Mouse (Mus musculus) adrenal gland, postnatal 36 days (tissue): ENCODE measurements at regions not wholly inside any gene's neighbourhood (a gene's known extent, or its start where the extent isn't known, plus 50 kb on each side); places are given as distances from the start of the nearest gene placed in this dataset.
A peak's percentile ranks its signal among the peaks of the same experiment; 100 is the strongest.
"Not testable (repeated sequence)": the region's sequence is repeated elsewhere in the genome, so short reads cannot be mapped to it uniquely, and the experiment has no call there.

Experiments used
- DNase-seq, 2 experiments: peaks; one replicate each; pipeline ENCODE4 v3.0.0; 2021; ENCODE audit warnings: mixed read lengths in 1 of 2

GRCm38 (mm10) chr6:60657117-60657911, 172.3 kb downstream of the Snca start:
- no peak for DNase-seq

GRCm38 (mm10) chr6:60646983-60647617, 182.6 kb downstream of the Snca start:
- DNase-seq: not testable (repeated sequence)

GRCm38 (mm10) chr6:60642251-60642650, 187.4 kb downstream of the Snca start:
- no peak for DNase-seq

GRCm38 (mm10) chr6:60616313-60616712, 213.3 kb downstream of the Snca start:
- DNase-seq: no peak

GRCm38 (mm10) chr6:60600201-60600600, 229.5 kb downstream of the Snca start:
- DNase-seq: peak in 1 of 2 experiments; percentile 2

GRCm38 (mm10) chr6:60564261-60564660, 265.4 kb downstream of the Snca start:
- no peak for DNase-seq

GRCm38 (mm10) chr6:60555590-60556235, 273.9 kb downstream of the Snca start:
- DNase-seq: peak in 1 of 2 experiments; percentile 3
